Mouse (Mus musculus) ES-E14 (cell line): ENCODE measurements around the gene 4930452B06Rik.

Source experiments
- HCFC1 ChIP-seq: IDR thresholded peaks from 2 replicates; pipeline ENCODE4 v1.6.1; 2012; ENCODE audit warnings: low read length, inconsistent platforms, borderline replicate concordance; ENCODE audit not compliant: insufficient read depth
- ZC3H11A ChIP-seq: IDR thresholded peaks from 2 replicates; pipeline ENCODE4 v1.6.1; 2012; ENCODE audit warnings: low read depth, mild to moderate bottlenecking, inconsistent platforms, low read length, borderline replicate concordance
- ZNF384 ChIP-seq: IDR thresholded peaks from 2 replicates; pipeline ENCODE4 v1.6.1; 2012; ENCODE audit warnings: low read depth, low read length, inconsistent platforms

DNA sequence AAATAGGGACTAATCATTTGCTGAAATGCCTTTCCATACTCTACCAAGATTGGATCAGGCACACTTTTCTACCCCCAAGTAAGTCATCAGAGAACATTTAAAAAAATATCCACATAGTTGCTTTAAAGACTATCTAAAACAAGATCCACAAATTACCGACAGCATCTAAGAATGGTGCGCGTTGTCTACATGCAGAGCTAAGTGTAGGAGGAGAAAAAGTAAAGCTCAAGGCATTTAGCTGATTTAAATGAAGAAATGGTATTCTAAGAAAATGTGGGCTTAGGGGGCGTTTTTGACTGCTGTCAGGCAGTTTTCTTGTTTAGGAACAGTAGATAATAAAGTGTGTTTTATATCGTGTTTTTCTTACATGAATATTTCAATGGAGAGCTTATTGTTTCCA is 163.5 kb downstream of the 4930452B06Rik start:
- TF ChIP-seq ZC3H11A (no peak), ZNF384 (no peak), HCFC1 (no peak)
